Mouse (Mus musculus): ENCODE results near the gene Stk24. TPM values are rescaled to one million over a fixed set of nuclear protein-coding genes. Genes with fewer than 3 reads are reported as not detected.

Stk24 gene
- total RNA-seq, 4 experiments from 2014 or later = 52.8 to 75.4 (median 55.2) TPM

DNA sequence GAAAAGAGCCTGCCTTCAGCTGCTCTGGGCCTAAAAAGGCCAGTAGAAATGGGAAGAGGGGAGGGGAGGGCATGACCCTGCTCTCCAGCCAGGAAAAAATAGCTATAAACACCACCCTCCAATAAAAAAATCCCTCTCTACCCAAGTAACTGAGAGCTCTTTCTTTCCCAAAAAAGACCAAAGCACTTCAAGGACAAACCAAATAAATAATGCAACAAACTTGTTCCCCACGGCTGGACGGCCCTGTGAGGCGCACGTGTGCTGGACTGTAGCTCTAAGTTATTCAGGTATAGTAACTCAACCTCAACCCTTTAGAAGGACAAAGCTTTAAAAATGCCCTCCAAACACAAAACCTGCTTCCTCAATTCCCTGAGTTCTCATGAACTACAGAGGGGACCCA, 28.1 kb downstream of the Stk24 start:
- no peak for DNase-seq (ENCODE audit: low spot score)

DNA sequence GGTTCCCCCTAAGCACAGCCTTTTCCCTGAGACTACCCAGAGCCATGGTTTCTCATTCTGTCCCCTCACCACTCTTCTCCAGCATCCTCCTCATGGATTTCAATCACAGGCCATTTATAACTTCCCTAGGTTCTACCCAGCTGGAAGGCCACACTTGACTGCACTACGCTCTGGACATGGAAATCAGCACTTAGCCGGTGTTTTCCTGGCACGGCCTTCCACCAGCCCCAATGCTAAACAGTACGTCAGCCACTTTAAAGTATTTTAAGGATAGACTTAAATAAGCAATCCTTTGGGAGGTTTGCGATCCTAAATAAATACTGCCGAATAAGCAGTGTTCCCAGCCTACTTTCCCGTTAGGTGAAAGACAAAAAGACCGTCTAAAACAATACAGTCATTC, 29.8 kb downstream of the Stk24 start:
- no peak for DNase-seq (ENCODE audit: low spot score)

DNA sequence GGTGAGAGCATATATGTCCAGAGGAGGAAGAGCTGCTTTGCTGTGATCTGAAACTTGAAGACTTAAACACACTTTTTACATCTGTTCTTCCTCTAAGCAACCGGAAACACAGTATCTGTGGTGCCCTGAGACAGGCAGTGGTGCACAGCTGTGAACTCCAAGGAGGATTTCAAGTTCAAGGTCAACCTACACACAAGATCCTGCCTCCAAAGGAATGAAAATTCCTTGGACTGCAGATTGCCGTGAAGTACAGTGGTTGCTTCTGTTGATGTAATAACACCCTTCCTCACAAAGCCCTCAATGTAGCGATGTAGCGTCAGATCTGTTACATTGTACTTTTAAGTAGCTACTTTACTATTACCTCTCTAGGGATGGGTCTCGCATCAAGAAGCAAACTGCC, 30.5 kb downstream of the Stk24 start:
- no peak for DNase-seq (ENCODE audit: low spot score)

DNA sequence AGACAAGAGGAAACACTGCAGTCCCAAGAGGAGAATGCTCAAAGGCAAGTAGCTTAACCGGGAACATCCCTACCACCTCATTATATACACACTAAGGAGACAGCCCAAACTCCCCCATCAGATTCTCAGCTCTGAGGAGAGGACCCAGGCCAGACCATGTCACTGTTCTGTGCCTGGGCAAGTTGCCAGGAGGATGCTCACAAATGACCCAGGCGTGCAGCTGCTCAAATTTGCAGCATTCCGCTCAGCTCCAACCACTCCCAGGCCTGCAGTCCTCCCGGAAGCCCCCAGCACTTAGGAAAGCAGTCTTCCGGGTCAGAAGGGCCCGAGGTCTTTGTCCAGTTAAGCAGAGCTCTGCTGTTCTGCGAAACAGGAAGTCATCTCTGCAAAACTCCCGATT, 31.6 kb downstream of the Stk24 start:
- no peak for DNase-seq (ENCODE audit: low spot score)

DNA sequence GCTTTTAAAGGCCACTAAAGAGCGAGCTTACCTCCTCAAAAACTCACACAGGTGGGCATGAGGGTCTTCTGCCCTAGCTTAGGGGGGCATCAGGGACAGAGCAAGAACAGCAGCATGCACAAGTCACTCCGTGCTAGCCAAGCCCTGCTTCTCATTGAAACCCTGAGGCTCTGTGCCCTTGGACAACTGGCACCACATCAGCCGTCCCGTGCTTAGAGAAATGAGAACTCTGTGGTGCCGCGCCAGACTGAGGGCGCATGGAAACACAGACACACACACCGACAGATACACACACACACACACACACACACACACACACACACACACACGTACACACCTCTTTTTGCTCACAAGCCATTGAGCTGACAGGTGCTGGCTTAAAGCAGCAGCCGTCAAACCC, 32.7 kb downstream of the Stk24 start:
- no peak for DNase-seq (ENCODE audit: low spot score)

DNA sequence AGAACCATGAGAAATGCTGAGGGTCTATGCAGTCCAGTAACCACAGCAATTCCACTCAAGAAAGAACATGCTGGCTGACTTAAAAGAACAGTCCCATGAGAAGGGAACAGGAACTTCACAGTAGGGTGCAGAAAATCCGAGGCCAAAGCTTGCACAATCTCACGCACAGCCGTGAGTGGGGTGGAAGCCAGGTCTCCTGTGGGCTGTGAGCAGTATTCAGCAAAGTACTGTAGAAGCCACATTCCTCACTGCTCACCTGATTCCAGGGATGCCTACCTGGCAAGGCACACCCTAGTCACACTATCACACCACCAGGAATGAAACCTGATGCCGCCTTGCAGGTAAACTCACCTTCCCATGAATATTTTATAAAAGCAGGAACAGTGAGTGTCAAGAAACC, 33.2 kb downstream of the Stk24 start:
- DNase-seq (ENCODE audit: low spot score) = no peak

DNA sequence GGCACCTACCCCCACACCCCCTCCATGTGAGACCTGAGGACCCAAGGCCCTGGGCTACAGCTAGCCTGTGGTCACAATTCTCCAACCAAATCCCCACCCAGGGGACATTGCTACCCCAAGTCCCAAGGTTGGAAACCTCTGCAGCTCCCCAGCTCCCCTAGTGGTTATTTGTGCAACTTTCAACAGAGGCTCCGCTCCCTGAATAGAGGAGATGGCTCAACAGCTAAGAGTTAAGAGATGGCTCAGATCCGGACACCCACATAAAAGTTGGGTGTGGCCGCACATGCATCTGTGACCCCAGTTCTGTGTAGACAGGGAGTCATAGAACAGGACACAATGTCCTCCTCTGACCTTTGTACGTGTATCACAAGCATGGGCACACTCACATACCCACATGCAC, 33.8 kb downstream of the Stk24 start:
- no peak for DNase-seq (ENCODE audit: low spot score)

DNA sequence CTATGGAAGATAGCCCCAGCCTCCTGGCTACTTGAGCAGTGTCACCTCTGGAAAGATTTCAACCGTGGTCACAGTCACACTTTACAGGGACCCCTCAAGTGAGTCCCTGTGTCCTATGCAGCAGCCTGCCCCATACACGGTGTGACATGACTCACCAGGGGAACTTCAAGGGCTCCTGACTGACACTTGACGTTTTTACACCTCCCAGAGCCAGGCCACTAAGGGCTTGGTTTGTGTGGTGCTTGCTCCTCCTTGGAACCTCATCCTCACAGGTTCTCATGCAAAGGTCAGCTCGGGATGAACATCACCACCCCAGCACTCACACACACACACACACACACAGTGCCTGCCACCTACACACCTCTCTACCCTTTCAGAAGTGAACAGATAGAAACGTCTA, 34.9 kb downstream of the Stk24 start:
- DNase-seq (ENCODE audit: low spot score) = no peak

DNA sequence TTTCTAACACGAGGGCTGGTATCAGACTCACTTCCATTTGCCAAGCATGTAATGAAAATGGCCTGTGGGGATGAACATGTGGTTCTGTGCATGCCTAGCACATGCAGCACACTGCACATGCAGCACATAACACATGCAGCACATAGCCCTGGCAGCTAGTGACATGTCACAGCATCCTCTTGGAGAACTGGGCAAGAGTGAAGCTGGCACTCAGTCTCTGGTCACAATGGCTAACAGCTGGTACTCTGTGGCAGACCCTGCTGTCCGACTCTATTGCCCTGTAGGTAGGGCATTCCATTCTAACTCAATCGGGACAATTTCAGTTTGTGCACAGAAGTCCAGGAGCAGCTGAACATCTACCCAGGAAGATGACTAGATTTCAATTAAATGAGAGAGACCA, 36.9 kb downstream of the Stk24 start:
- no peak for DNase-seq (ENCODE audit: low spot score)

DNA sequence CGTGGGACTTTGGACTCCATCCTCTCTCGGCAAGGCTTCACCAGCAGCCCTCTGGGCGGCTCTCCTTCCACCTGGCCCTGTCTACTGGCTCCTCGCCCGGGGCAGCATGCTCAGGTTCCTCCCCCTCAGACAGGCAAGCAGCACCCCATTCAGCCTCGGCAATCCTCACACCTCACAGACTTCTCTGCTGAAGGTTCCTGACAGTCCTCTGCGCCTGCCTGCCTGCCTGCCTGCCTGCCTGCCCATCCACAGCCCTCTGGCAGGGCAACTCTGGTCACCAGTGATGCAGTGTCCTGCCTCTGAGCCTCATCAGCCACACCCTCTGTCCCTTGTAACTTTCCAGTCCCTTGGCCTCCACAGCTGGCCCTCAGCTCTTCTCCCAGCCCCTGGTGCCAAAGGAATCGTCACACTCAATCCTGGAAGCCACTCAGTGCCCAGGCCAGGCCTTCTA, 39.8 kb downstream of the Stk24 start:
- no peak for DNase-seq (ENCODE audit: low spot score)

DNA sequence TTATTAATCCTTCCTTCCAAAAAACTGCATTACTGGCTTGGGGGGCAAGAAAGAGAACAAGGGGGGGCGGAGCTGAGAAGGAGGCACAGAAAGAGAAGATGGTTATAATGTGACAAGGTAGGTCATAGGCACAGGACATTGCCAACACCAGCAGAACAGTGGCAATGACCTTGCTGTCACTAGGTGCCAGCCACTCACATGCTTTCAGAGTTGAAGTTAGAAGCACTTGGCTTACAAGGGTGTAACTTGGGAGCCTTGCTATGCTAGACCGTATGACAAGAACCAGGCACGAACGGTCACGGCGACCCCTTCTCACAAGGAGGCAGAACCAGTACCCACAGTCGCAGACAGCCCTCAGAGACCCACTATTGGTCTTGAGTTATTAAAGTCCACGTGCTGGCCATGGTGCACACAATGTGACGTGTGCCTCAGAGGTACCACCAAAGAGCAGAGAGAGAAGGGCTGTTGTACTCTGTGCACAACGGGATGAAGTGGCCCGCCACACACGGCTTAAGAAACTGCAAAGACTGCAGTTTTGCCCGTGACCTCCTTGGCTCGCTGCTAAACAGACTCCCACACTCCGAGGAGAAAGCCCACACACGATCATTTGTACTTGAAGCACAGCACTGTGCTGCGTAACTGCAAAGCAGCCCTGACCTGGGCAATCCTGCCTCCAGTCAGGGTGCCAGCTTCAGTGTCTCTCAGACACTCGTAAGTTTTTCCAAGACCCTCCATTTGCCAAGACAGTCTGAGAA, 40.8 kb downstream of the Stk24 start:
- DNase-seq (ENCODE audit: low spot score) = no peak

DNA sequence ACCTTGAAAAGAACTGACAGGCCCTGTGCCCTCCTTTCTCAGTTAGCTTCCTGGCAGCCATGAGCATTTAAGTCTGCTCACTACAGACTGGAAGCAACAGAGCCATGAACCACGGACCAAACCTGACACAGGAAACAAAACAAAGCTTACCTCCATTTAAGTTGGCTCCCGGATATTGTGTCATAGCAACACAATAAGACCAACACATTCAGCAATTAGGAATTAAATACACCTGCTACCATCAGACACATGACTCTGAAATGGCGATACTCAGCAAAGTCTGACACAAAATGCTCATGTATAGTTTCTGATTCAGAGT, 49.8 kb downstream of the Stk24 start:
- DNase-seq (ENCODE audit: low spot score) = no peak

DNA sequence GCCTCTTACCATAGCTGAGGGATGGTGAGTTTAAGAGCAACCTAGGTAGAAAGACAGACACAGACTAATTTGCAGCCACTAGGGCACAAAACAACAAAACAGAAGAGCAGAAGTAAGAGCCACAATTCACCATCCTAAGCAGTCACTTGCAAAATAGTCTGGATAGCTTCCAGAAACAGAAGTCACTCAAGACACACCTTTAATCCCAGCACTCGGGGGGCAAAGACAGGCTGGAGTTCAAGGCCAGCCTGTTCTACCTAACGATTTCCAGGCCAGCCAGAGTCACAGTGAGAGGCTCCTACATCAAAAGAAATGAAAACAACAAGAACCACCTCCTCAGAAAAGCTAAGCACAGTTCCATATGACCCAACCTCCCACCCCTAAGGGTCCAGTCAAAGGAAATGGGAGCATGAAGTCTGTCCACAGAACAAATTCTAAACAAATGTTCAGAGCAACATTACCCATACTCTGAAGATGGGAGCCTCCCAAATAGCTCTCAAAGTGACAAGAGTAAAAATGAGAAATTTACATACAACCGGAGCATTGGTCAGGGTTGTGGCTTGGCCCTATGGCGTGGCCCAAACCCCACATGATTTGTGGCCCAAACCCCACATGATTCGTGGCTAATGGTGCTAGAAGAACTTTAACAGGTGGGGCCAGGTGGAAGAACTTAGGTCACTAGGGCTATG, 50.3 kb downstream of the Stk24 start:
- no peak for DNase-seq (ENCODE audit: low spot score)

DNA sequence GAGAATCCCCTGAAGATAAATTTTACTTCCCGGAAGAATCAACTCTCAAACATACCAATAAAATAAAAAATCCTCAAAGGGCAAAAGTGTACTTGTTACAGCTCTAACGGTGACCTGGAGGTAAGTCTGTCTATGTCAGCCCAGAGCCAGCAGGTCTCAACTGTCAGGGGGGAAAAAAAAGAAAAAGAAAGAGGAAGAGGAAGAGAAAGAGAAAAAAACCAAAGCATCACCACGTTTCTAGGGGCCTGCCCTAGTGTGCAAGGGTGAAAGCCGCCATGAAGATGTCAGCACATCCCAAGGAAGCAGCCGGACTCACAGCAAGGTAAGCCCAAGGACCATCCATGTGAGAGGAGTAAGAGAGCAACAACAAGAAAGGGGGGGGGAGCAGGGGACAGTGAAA, 50.9 kb downstream of the Stk24 start:
- no peak for DNase-seq (ENCODE audit: low spot score)

DNA sequence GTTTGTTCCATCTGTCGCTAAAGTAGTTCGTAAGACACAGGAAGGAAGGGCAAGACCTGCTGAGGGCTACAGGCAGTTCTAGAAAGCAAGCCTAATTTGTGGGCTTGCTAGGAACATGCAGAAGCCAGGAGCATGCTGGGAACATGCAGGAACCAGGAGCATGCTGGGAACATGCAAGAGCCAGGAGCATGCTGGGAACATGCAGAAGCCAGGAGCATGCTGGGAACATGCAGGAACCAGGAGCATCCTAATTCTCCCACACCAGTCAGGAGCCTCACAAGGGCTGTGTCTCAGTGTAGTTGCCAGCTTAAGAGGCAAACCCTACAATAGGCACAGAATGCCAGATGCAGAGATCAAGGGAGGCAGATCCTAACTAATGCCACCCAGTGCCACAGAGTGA, 53.4 kb downstream of the Stk24 start:
- no peak for DNase-seq (ENCODE audit: low spot score)

DNA sequence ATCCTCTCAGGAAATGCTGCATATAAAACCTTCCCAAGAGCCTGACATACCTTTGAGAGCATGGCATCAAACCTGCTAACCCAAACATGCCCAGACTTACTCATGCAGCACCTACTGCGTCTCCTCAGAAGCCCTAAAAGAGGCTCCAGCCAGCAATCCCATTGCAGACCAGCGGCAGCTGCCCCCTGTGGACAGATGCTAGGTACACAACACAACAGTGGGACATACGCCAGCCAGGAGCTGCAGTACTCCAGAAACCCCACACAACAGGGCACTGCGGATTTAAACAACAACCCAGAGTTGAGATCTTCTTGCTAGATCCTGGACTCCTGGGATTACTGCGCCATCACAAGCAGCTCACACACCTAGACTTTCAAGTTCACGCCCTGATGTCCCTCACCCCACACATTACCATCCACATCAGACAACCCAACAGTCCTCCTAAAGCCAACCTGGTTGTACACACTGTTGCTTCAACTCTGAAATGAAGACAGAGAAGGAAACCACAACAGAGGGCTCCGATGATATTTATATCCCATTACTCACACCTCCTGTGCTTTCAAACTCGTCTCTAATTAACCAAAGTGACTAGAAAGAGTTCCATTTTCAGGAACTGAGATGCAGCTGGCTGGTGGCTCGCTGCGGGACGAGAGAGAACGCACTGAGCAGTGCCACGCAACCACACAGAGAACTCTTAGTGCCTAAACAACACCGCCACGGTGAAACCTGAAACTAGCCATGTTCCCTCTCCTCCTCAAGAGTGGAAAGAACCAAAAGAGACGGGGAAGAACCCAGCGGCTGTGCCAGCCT, 55.1 kb downstream of the Stk24 start:
- DNase-seq (ENCODE audit: low spot score) = no peak

DNA sequence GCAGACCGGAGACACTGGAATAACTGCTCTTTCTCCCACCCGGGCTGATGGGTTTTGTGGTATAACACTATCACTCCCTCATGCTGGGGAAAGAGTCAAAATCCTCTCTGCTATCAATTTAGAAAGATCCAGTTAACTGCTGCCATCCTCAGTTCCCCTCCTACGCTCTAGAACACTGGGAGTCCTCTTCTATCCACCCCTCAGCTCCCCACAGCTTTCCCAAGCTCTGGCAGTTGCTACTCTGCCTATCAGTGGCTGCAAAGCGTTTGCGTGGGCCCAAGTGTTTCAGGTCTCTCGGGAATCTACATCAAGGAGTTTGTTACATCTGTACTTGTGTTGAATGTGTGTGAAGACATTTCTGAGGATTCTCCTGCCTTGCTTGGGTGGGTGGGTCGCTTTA, 57.2 kb downstream of the Stk24 start:
- DNase-seq (ENCODE audit: low spot score) = no peak

DNA sequence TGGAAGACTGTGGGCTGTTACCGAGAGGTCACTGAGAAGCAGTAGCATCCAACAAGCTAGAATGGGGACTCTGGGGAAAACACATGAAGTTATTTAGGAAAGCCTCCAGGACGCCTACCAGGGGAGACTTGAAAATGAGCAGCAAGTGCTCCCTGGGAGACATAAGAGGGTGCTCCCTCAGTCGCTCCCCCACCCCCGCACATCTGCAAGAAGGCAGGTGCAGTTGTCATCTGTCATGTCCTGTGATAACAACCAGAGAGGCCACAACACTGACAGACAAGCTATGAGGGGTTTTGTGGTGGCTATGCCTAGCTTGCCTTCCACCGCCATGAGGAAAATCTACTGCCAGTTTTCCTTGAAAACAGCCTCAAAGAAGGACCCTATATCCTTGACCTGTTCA, 57.7 kb downstream of the Stk24 start:
- DNase-seq (ENCODE audit: low spot score) = no peak

DNA sequence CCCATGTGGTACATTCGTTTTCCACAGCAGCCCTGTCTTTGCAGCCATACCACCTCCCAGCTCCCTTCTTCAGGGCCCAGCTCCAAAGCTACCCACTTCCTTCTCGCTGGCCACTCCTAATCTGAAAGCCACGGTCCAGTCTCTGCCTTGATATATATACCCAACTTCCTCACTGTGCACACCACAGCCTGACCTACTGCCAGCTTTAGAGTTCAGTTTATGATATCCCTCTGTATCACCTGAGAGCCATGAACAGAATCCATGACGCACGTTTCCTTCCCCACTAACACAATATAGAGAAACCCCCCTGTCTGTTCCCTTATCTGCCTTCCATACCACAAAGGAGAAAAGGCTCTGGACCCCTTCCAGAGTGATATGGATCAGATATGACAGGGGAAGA, 61.4 kb downstream of the Stk24 start:
- DNase-seq (ENCODE audit: low spot score) = no peak

DNA sequence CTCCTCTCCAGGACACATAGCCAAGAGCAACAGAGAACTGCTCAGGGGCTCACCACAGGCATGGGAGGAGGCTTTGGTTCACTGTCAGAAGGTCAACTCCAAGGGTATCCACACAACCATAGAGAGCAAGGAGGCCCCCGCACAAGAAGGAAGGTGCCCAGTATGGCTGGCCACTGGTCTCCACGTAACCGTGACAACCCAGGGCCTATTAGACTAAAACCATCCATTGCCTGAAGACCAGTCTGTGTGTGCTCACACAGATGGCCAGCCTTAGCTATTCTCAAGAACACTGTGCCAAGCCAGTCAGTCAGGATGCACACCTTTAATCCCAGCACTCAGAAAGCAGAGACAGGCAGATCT, 62.5 kb downstream of the Stk24 start:
- DNase-seq (ENCODE audit: low spot score) = no peak

DNA sequence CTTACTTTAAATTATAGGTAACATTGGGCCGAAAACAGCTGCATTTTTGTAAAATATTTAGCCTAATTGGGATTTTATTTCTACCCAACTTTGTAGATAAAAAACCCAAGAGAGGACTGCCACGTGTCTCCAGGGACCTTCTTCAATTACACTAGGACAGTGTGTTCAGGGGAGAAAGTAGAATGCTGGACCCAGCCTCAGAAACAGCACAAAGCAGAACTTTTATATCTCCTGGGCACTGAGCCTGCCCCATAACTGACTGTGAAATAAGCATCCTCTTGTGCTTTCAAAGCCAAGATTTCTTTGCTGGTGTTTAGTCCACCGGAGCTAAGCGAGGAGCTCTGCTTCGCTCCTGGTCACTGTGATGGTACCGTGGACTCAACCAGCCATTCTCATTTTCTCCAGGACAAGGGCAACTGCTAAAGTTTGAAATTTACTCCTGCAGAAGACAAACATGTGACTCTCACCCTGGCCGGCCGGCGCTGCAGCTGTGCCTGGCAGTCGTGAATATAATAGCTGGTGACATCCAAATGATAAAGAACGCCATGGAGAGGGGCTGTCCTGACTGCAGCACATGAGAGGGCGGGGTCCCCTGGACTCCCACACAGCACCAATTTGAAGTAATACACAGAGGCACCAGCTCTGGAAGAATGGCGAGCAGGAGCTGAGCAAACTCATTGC, 63.0 kb downstream of the Stk24 start:
- no peak for DNase-seq (ENCODE audit: low spot score)

DNA sequence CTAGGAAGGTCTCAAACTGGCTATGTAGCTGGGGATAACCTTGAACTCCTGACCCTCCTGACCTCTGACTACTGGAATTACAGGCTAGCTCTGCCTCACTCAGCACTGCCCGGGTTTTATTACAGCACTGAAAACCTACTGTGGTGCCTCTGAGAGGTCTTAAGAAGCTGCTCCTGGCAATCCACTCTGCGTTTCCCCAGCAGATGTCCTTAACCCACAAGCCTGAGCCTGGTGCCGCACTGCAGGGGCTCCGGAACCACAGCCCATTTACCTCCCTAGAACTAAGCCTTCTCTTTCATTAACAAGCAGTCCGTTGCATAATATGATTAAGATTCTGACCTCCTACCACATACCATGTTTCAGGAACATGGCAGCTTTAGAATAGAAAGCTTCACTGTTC, 63.7 kb downstream of the Stk24 start:
- DNase-seq (ENCODE audit: low spot score) = no peak
